Mouse (Mus musculus): ENCODE data around the gene Gm47985. TPM values are rescaled to one million over a fixed set of nuclear protein-coding genes. Genes with fewer than 3 reads are reported as not detected.
"Not testable (repeated sequence)": the region's sequence is repeated elsewhere in the genome, so short reads cannot be mapped to it uniquely, and the experiment has no call there.

Gene Gm47985
- polyA plus RNA-seq, 1 experiment, result 0.20 TPM

- Histone ChIP-seq H3K4me1 (ENCODE audit: control insufficient read depth, insufficient read depth, insufficient read length) (no peaks in the 10 kb centered on the region), H3K4me3 (ENCODE audit: extremely low read depth, insufficient read depth, insufficient read length) (no peak overlapping the region), H3K36me3 (ENCODE audit: control insufficient read depth, insufficient read depth, low read length) (no peaks in the 10 kb centered on the region), H3K27ac (ENCODE audit: insufficient read depth, low read length) (no peak overlapping the region), H3K27me3 (ENCODE audit: control insufficient read depth, insufficient read depth, low read length) (no peaks in the 10 kb centered on the region)
- WGBS, result 86% methylated on average over 2 of the region's 2 CpGs
- DNase-seq (ENCODE audit: low read depth in 1 of 2, low spot score in 2 of 2), result no peak
- TF ChIP-seq CTCF (IDR thresholded peaks at IDR 0.05; ENCODE audit: extremely low read depth, insufficient read depth, insufficient read length, insufficient replicate concordance) (no peak), POLR2A (IDR thresholded peaks at IDR 0.05; ENCODE audit: low read depth, low read length) (no peak)
Observed at GRCm38 (mm10) chr1:151151089-151151488, 31.2 kb upstream of the Gm47985 start.

GRCm38 (mm10) chr1:151153056-151153652 is 29.2 kb upstream of the Gm47985 start:
- no peak overlapping the region for H3K4me3 ChIP-seq (ENCODE audit: extremely low read depth, insufficient read depth, insufficient read length)
- H3K36me3 ChIP-seq (ENCODE audit: control insufficient read depth, insufficient read depth, low read length), result no peaks in the 10 kb centered on the region
- TF ChIP-seq POLR2A (IDR thresholded peaks at IDR 0.05; ENCODE audit: low read depth, low read length), result no peak
- no peak for TF ChIP-seq CTCF (IDR thresholded peaks at IDR 0.05; ENCODE audit: extremely low read depth, insufficient read depth, insufficient read length, insufficient replicate concordance)
- H3K27ac ChIP-seq (ENCODE audit: insufficient read depth, low read length), result no peak overlapping the region
- 81% methylated on average over 6 of the region's 6 CpGs for WGBS
- DNase-seq (ENCODE audit: low read depth in 1 of 2, low spot score in 2 of 2), result no peak
- H3K27me3 ChIP-seq (ENCODE audit: control insufficient read depth, insufficient read depth, low read length), result no peaks in the 10 kb centered on the region
- H3K4me1 ChIP-seq (ENCODE audit: control insufficient read depth, insufficient read depth, insufficient read length), result no peaks in the 10 kb centered on the region

GRCm38 (mm10) chr1:151154131-151154530 is 28.2 kb upstream of the Gm47985 start:
- DNase-seq (ENCODE audit: low read depth in 1 of 2, low spot score in 2 of 2); H3K36me3 ChIP-seq (ENCODE audit: control insufficient read depth, insufficient read depth, low read length); H3K27me3 ChIP-seq (ENCODE audit: control insufficient read depth, insufficient read depth, low read length); H3K27ac ChIP-seq (ENCODE audit: insufficient read depth, low read length); H3K4me3 ChIP-seq (ENCODE audit: extremely low read depth, insufficient read depth, insufficient read length); H3K4me1 ChIP-seq (ENCODE audit: control insufficient read depth, insufficient read depth, insufficient read length): not testable (repeated sequence)
- WGBS, result 93% methylated on average over 9 of the region's 9 CpGs

GRCm38 (mm10) chr1:151156129-151156528 is 26.2 kb upstream of the Gm47985 start:
- 89% methylated on average over 3 of the region's 3 CpGs for WGBS
- Histone ChIP-seq H3K36me3 (ENCODE audit: control insufficient read depth, insufficient read depth, low read length) (no peaks in the 10 kb centered on the region), H3K4me1 (ENCODE audit: control insufficient read depth, insufficient read depth, insufficient read length) (no peaks in the 10 kb centered on the region), H3K4me3 (ENCODE audit: extremely low read depth, insufficient read depth, insufficient read length) (no peak overlapping the region), H3K27me3 (ENCODE audit: control insufficient read depth, insufficient read depth, low read length) (no peaks in the 10 kb centered on the region), H3K27ac (ENCODE audit: insufficient read depth, low read length) (no peak overlapping the region)
- TF ChIP-seq POLR2A (IDR thresholded peaks at IDR 0.05; ENCODE audit: low read depth, low read length), result no peak
- no peak for TF ChIP-seq CTCF (IDR thresholded peaks at IDR 0.05; ENCODE audit: extremely low read depth, insufficient read depth, insufficient read length, insufficient replicate concordance)
- no peak for DNase-seq (ENCODE audit: low read depth in 1 of 2, low spot score in 2 of 2)

GRCm38 (mm10) chr1:151156777-151157632 is 25.3 kb upstream of the Gm47985 start:
- WGBS, result 78% methylated on average over 7 of the region's 7 CpGs
- Histone ChIP-seq H3K4me1 (ENCODE audit: control insufficient read depth, insufficient read depth, insufficient read length) (no peaks in the 10 kb centered on the region), H3K27me3 (ENCODE audit: control insufficient read depth, insufficient read depth, low read length) (no peaks in the 10 kb centered on the region), H3K36me3 (ENCODE audit: control insufficient read depth, insufficient read depth, low read length) (no peaks in the 10 kb centered on the region), H3K4me3 (ENCODE audit: extremely low read depth, insufficient read depth, insufficient read length) (no peak overlapping the region), H3K27ac (ENCODE audit: insufficient read depth, low read length) (no peak overlapping the region)
- no peak for TF ChIP-seq POLR2A (IDR thresholded peaks at IDR 0.05; ENCODE audit: low read depth, low read length)
- no peak for TF ChIP-seq CTCF (IDR thresholded peaks at IDR 0.05; ENCODE audit: extremely low read depth, insufficient read depth, insufficient read length, insufficient replicate concordance)
- DNase-seq (ENCODE audit: low read depth in 1 of 2, low spot score in 2 of 2), result no peak

GRCm38 (mm10) chr1:151157963-151158856 is 24.1 kb upstream of the Gm47985 start:
- H3K36me3 ChIP-seq (ENCODE audit: control insufficient read depth, insufficient read depth, low read length), result no peaks in the 10 kb centered on the region
- WGBS, result 91% methylated on average over 9 of the region's 9 CpGs
- TF ChIP-seq CTCF (IDR thresholded peaks at IDR 0.05; ENCODE audit: extremely low read depth, insufficient read depth, insufficient read length, insufficient replicate concordance), result no peak
- TF ChIP-seq POLR2A (IDR thresholded peaks at IDR 0.05; ENCODE audit: low read depth, low read length), result no peak
- no peak overlapping the region for H3K4me3 ChIP-seq (ENCODE audit: extremely low read depth, insufficient read depth, insufficient read length)
- H3K4me1 ChIP-seq (ENCODE audit: control insufficient read depth, insufficient read depth, insufficient read length), result no peaks in the 10 kb centered on the region
- H3K27ac ChIP-seq (ENCODE audit: insufficient read depth, low read length), result no peak overlapping the region
- DNase-seq (ENCODE audit: low read depth in 1 of 2, low spot score in 2 of 2), result no peak
- H3K27me3 ChIP-seq (ENCODE audit: control insufficient read depth, insufficient read depth, low read length), result no peaks in the 10 kb centered on the region

All from spleen, adult 2 months (tissue).